Mouse (Mus musculus) urinary bladder, postnatal 25 days (tissue): ENCODE measurements around the gene Bckdhb.
"Not testable (repeated sequence)": the region's sequence is repeated elsewhere in the genome, so short reads cannot be mapped to it uniquely, and the experiment has no call there.

ENCODE experiments used
- DNase-seq: peaks from one replicate; pipeline ENCODE4 v3.0.0; 2022; ENCODE audit warnings: low spot score

The Bckdhb gene

GRCm38 (mm10) chr9:83963296-83963695, 38.4 kb downstream of the Bckdhb start:
- no peak for DNase-seq

- no peak for DNase-seq
Measured at GRCm38 (mm10) chr9:83964376-83964775, 39.4 kb downstream of the Bckdhb start.

- DNase-seq, result no peak
Measured at GRCm38 (mm10) chr9:83967439-83968050, 42.6 kb downstream of the Bckdhb start.

DNA sequence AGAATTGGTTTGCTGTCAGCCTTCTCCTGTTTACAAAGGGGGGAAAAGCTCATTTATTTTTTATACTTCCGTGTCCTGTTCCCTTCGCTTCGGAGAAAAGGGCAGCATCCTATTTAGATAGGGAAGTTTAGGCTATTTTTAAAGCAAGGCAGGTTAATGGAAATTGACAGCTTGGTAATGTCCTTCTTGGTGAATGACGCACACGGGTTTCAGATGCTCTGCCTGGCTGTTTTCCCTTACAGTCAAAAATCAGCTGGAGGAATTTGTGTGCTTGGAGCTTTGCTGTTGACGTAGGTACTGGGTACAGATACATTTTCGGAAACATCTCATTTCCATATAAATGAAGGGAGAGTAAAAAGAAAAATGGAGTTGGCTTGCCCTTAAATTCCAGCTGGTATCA, 44.4 kb downstream of the Bckdhb start:
- DNase-seq, result no peak

- no peak for DNase-seq
Measured at GRCm38 (mm10) chr9:83973467-83973866, 48.5 kb downstream of the Bckdhb start.

DNA sequence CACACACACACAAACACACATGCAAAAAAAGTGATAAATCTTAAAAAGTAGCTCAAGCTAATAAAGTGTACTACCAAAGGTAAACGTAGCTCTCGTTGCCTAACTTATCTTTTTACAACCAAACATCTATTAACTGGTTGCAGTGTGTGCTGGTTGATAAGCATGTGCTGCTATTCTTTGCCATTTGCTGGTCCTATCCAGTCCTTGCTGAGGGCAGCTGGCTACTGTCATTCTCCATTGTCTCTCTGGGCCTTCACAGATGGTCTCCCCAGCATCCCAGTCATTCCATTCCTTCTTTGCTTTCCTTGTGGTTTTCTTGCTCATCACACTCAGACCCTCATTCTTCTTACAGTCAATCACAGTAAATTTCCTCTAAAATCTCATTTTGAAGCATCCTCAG, 50.9 kb downstream of the Bckdhb start:
- no peak for DNase-seq

GRCm38 (mm10) chr9:83981234-83981633, 56.3 kb downstream of the Bckdhb start:
- DNase-seq, result no peak

- no peak for DNase-seq
Measured at GRCm38 (mm10) chr9:84008961-84009360, 84.0 kb downstream of the Bckdhb start.

GRCm38 (mm10) chr9:84011146-84011545, 86.2 kb downstream of the Bckdhb start:
- DNase-seq, result no peak

GRCm38 (mm10) chr9:84018141-84018540, 93.2 kb downstream of the Bckdhb start:
- DNase-seq, result not testable (repeated sequence)

DNA sequence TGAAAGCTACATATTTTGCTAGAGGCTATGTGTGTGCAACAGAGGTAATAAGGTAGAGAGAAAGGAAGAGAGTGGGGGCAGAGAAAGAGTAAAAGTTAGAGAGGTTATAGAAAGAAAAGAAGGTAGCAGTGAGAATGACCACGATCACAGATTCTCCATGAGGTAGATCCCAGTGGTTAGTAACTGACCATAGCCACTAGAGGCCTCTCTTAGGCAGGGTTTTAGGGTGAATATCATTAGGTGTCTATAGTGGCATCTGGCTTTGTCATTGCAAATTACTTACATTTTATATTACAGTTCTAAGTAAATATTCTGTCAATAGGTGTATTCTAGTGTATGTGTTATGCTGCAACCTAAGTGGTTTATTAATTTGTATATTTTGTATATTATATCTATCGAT, 94.7 kb downstream of the Bckdhb start:
- no peak for DNase-seq

- DNase-seq, result no peak
Measured at GRCm38 (mm10) chr9:84021189-84021588, 96.2 kb downstream of the Bckdhb start.

DNA sequence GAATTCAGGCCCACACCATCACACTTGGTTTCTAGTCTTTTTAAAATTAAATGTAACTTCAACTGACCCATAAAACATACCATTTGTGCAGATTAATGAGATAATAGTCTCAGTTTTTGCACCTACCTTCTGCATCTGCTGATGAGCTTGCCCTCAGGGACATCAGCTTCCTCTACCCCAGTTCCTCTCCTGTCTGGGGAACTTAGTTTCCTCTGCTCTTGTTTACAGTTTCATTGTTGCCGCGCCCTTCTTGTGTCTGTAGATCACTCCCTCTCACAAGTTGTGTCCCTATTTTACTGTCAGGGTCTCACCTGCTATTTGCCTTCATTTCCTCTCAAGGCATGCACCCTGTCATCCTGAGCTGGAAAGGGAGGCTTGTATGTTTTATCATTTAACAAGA, 103.2 kb downstream of the Bckdhb start:
- DNase-seq, result no peak

GRCm38 (mm10) chr9:84030691-84031290, 105.8 kb downstream of the Bckdhb start:
- no peak for DNase-seq

DNA sequence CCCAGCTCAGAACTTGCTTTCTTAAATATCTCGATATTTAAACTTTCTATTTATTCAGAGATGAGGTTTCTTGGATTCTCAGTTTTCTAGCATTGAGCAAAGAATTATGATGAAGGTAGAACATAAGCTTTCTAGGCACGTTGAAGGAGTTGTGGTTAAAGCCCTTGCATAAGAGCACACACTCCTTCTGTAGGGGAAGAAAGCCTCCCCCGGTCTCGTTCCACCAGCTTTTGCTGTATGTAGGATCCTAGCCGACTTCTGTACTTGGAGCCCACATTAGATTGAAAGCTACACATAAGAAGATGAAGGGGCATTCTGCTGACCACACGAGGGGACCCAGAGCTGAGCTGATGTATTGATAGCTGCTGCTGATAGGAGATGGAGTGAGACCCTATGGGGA, 106.5 kb downstream of the Bckdhb start:
- no peak for DNase-seq

DNA sequence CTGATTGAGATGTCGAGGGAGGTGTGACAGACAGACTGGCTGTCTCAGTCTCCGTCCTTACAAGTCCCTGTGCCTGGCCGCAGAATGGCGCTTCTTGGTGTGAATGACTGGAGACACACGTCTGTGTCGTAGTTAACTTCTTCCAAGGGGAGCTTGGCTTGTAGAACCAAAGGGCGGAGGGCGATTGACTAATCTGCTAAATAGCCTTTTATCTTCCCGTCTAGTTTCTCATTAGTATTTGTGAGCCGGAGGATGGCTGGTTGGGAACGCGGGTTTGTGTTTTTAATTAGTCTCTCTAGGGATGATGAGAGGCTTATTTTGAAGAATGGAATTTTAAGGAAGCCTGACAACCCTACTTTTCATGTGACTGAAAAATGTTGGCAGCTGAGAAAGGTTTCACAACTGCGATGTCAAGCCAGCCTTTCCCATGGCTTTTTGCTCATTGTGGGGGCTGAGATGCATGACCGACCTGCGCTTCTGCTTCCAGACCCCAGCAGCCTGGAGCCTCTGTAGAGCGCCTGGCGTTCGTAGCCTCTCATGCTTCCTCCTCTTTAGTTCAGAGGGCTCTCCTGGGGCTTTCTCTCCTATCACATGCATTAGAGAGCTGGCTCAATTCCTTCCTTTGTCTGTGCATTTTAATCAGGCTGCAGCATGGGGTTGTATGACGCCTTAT, 107.9 kb downstream of the Bckdhb start:
- no peak for DNase-seq

DNA sequence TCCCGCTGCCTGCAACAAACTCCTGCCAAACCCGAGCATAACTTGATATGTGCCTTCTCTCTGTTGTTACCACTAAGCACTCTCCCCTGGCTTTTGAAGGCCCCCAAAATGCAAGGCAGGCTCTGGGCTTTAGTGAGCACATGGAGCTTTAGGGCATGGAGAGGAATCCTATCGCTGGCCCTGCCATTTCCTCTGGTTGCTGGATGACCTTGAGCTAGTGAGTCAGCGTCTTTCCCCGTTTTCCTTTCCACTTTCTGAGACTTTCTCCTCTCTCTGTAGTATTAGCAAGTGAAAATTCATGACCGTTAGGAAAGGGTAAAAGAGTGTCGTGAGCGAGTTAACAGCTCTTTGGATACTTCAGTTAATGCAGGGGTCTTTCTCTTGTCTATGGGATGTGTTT, 111.1 kb downstream of the Bckdhb start:
- no peak for DNase-seq

DNA sequence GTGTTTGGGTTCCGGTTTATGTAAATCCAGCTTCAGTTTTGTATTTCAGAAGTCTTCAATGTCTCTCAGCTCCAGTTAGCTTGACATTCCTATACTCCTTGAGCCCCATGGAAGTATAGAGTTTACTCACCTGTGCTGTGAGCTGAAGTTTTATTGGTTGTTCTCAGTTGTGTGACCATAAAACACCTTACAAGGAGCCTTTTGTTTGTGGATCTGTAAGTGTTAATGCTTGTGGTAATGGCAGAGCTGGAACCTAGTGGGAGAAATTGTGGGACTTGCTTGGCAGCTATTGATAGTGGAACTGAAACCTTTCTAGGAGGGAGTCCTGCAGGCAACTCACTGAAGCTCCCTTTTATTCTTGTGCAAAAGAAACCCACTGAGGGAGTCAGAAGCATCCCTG, 112.3 kb downstream of the Bckdhb start:
- no peak for DNase-seq

DNA sequence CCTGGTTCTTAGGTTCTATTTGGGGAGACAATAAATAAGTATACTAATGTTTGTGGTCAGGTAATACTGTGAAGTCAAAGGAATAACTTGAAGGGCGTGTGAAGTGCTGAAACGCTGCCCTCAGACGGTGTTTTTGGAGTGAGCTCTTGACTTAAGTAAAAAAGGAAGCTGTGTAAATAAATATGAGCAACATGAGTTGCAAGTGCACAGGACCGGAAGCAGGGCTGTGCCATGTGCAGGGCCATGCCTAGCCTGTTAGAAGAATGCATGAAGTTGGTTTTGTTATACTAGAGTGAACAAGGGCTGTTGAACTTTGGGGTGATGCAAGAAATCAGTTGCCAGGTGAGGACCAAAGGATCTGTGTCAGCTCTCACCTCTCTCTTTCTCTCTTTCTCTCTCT, 114.0 kb downstream of the Bckdhb start:
- no peak for DNase-seq

- DNase-seq, result no peak
Measured at GRCm38 (mm10) chr9:84040376-84040775, 115.4 kb downstream of the Bckdhb start.

- DNase-seq, result no peak
Measured at GRCm38 (mm10) chr9:84041631-84042277, 116.8 kb downstream of the Bckdhb start.

- DNase-seq, result no peak
Measured at GRCm38 (mm10) chr9:84042539-84042938, 117.6 kb downstream of the Bckdhb start.

GRCm38 (mm10) chr9:84044136-84044535, 119.2 kb downstream of the Bckdhb start:
- DNase-seq, result no peak
